Mouse (Mus musculus) kidney, adult 2 months (tissue): ENCODE results near the gene Dcaf17.

ENCODE experiments used
- CTCF ChIP-seq: fragments of 200-500 bp; conservative IDR thresholded peaks from 2 replicates; pipeline ENCODE4 v1.5.1; 2011; ENCODE audit warnings: low read depth, mild to moderate bottlenecking, control low read depth, low read length, moderate library complexity, mixed read lengths; ENCODE audit not compliant: insufficient read depth, insufficient read length
- POLR2A ChIP-seq: fragments of 200-500 bp; IDR thresholded peaks from one replicate; pipeline ENCODE4 v1.6.1; 2011; ENCODE audit warnings: low read depth, low read length, control low read depth

DNA sequence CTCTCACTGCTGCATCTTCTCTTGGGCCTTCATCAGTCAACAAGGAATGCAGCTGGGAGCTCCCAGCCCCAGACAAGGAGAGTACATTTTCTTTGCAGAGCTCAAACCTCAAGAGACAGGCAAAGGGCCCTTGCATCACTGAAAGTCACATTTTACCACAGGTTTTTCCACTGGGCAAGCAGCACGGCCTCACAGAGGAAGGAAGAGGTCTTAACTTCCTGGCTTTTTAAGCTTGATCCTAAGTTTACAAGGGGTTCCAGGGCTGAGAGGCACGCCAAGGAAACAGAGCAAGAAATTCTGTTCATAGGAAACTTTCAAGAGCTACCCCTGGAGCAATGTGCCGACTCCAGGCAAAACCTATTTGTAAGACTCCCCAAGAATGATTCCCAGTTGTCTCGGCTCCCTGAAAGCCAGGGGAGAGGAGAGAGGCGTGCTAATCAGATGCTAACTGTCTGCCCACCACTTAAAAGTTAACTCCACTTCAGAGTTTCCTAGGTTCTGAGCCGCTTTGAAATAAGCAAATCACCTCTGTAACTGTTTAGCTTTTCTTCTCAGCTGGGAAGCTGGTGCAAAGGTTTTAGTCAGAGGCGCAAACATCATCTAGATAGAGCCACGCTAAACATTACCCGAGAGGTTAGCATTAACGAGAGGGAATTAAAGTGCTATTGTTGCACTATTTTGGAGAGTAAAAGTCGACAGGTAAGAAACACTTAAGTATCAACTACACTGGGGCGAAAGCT lies 29.4 kb upstream of the Dcaf17 start:
- no peak for TF ChIP-seq CTCF
- TF ChIP-seq POLR2A, result no peak
